Mouse (Mus musculus) intestine, embryonic 14.5 days (tissue): ENCODE data around the gene Clec2e. TPM values are rescaled to one million over a fixed set of nuclear protein-coding genes. Genes with fewer than 3 reads are reported as not detected.
A peak's percentile ranks its signal among the peaks of the same experiment; 100 is the strongest.
"Not testable (repeated sequence)": the region's sequence is repeated elsewhere in the genome, so short reads cannot be mapped to it uniquely, and the experiment has no call there.

Source experiments
- ATAC-seq: fragments of 200-750 bp; cut with Nextera tagmentation; replicated peaks from 2 replicates; pipeline ENCODE4 v1.8.0; 2017; ENCODE audit warnings: low read depth, moderate number of reproducible peaks, moderate TSS enrichment, moderate library complexity; ENCODE audit not compliant: low FRiP score, low TSS enrichment
- DNase-seq: peaks from one replicate; pipeline ENCODE4 v3.0.0-alpha.2; 2018; ENCODE audit warnings: low spot score
- H3K27ac ChIP-seq: fragments of 300-500 bp; sonication (generic); 2 replicates; pipeline ENCODE4 v1.5.1; 2014; ENCODE audit warnings: low read depth, mild to moderate bottlenecking, control low read depth
- H3K27me3 ChIP-seq: fragments of 300-500 bp; sonication (generic); replicated peaks from 2 replicates; pipeline ENCODE4 v1.6.1; 2014; ENCODE audit warnings: low read length, control low read depth; ENCODE audit not compliant: control insufficient read depth, insufficient read depth
- H3K36me3 ChIP-seq: fragments of 300-500 bp; sonication (generic); 2 replicates; pipeline ENCODE4 v1.6.1; 2014; ENCODE audit warnings: low read length, control low read depth; ENCODE audit not compliant: control insufficient read depth, insufficient read depth
- H3K4me1 ChIP-seq: fragments of 300-500 bp; sonication (generic); replicated peaks from 2 replicates; pipeline ENCODE4 v1.6.1; 2014; ENCODE audit warnings: low read length, control low read depth, mixed read lengths; ENCODE audit not compliant: control insufficient read depth, insufficient read depth
- H3K4me2 ChIP-seq: fragments of 300-500 bp; sonication (generic); 2 replicates; pipeline ENCODE4 v1.6.1; 2014; ENCODE audit warnings: low read length
- H3K4me3 ChIP-seq: fragments of 300-500 bp; sonication (generic); 2 replicates; pipeline ENCODE4 v1.5.1; 2014; ENCODE audit warnings: low read depth, low read length, control low read depth, mixed read lengths
- H3K9ac ChIP-seq: fragments of 300-500 bp; sonication (generic); 2 replicates; pipeline ENCODE4 v1.6.1; 2014; ENCODE audit warnings: mild to moderate bottlenecking, low read length
- H3K9me3 ChIP-seq: fragments of 300-500 bp; sonication (generic); 2 replicates; pipeline ENCODE4 v1.6.1; 2016; ENCODE audit warnings: low read length, control low read depth; ENCODE audit not compliant: control insufficient read depth
- WGBS: fragments of 180-500 bp; shearing (Covaris S2); extraction: QIAGEN DNeasy Blood & Tissue Kit; methylation state at CpG from one replicate; pipeline ENCODE4 v1.1.7; 2014; 5-methylcytosine and 5-hydroxymethylcytosine counted together
- polyA plus RNA-seq: library from polyadenylated mRNA; unstranded; fragments of >200 nt; fragmentation: Nextera tagmentation; extraction: Ambion mirVana; gene quantifications from 2 replicates; pipeline ENCODE4 v1.2.1, GENCODE M21; 2014

Clec2e gene
- polyA plus RNA-seq: 0.27 and 0.68 TPM in 2 replicates

DNA sequence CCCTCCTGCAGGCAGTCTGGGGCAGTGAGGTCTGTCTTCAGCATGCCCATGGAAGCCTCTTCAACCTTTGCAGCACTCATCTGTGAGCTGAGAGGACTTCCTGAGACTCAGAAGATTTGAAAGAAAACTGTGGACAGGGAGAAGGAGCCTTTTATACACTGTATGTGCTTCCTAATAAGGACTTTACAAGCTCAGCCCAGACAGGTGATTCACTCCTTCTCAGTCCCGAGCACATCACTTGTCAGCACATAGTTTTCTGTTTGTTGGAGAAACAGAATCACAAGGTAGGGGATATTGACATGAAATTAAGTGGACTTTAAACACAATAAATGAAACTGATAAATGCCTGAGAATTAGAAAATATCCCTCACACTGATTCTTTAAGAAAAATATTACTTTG is at the start of gene Clec2e:
Gene Clec2e, minus strand, starts transcription at position 120 of the 400 bp plus-strand sequence.
- H3K36me3 ChIP-seq, ATAC-seq, H3K27me3 ChIP-seq, H3K4me2 ChIP-seq, H3K4me3 ChIP-seq, H3K9ac ChIP-seq, H3K4me1 ChIP-seq, DNase-seq, H3K9me3 ChIP-seq, H3K27ac ChIP-seq: not testable (repeated sequence)
- 45% methylated on average over 1 of the region's 1 CpGs for WGBS

DNA sequence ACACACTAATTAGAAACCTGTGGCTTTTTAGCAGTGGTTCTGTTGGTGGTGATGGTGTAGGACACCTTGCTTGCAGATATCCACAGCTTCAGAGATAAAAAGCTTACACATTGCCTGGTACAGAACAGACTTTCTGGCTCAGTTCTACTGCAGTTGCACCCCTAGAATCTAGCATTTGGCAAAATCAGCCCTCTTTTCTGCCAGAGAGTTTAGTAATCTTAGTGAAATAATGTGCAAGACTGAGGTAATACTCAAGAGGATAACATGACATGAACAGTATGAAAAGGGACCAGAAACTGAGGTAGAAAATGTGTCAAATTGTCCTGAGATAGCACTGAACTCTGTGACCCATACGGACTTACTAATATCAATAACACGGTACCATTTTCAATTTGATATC is 46.1 kb upstream of the Clec2e start:
- Histone ChIP-seq H3K4me1 (no peaks in the 10 kb centered on the region), H3K4me3 (no peak overlapping the region), H3K27me3 (no peaks in the 10 kb centered on the region), H3K4me2 (no peak overlapping the region), H3K9ac (no peak overlapping the region), H3K9me3 (no peaks in the 10 kb centered on the region), H3K36me3 (no peaks in the 10 kb centered on the region), H3K27ac (no peak overlapping the region)
- DNase-seq: no peak
- WGBS: 93% methylated on average over 2 of the region's 2 CpGs
- ATAC-seq: no peak

- Histone ChIP-seq H3K27ac (no peak overlapping the region), H3K4me1 (no peaks in the 10 kb centered on the region), H3K27me3 (no peaks in the 10 kb centered on the region), H3K4me2 (no peak overlapping the region), H3K4me3 (no peak overlapping the region), H3K9ac (no peak overlapping the region), H3K9me3 (no peaks in the 10 kb centered on the region), H3K36me3 (no peaks in the 10 kb centered on the region)
- ATAC-seq: no peak
- WGBS: 77% methylated on average over 4 of the region's 4 CpGs
- DNase-seq: no peak
Measured at GRCm38 (mm10) chr6:129132604-129133341, 32.1 kb upstream of the Clec2e start.

DNA sequence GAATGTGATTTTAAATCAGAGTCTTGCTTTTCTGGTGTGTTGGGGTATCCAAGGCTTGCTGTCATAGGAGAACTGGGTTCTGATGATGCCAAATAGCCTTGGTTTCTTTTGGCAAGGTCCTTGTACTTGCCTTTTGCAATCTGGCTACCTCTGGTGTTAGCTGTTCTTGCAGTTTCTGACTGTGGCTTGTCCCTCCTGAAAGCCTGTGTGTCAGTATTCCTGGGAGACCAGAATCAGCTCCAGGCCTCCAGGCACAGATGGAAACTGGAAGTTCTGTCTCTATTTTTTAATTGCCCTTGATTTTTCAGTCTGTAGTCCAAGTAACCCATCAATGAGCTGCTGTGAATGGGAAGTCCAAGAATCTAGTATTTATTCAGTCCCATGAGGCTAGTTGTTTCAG is 26.1 kb upstream of the Clec2e start:
- H3K4me1 ChIP-seq: no peaks in the 10 kb centered on the region
- no peaks in the 10 kb centered on the region for H3K9me3 ChIP-seq
- no peak overlapping the region for H3K27ac ChIP-seq
- no peak overlapping the region for H3K4me3 ChIP-seq
- H3K9ac ChIP-seq: no peak overlapping the region
- no peaks in the 10 kb centered on the region for H3K36me3 ChIP-seq
- no peak overlapping the region for H3K4me2 ChIP-seq
- no peaks in the 10 kb centered on the region for H3K27me3 ChIP-seq
- ATAC-seq (no peak), DNase-seq (no peak)

GRCm38 (mm10) chr6:129124531-129124930 is 23.8 kb upstream of the Clec2e start:
- not testable (repeated sequence) for H3K9me3 ChIP-seq, H3K4me3 ChIP-seq, H3K36me3 ChIP-seq, H3K4me1 ChIP-seq, H3K27ac ChIP-seq, H3K27me3 ChIP-seq, H3K4me2 ChIP-seq, H3K9ac ChIP-seq, DNase-seq, ATAC-seq

DNA sequence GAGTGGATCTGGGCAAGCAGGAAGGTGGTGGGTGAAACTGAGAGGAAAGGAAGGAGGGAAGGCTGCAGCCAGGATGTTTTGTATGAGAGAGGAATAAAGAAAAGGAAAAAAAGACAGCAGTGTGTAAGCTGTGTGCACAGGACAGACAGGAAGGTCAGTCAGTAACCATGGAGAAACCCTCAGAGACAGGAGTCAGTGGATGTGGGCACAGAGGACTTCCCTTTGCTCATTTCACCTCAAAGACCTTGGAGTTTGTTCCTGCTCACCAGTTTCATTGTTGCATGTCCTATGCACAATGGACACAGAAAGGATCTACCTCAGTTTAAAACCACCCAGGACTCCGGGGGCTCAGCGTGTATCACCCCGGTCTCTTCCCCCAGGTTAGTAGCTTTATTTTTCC is 15.5 kb upstream of the Clec2e start:
- ATAC-seq: no peak
- Histone ChIP-seq H3K4me1 (no peaks in the 10 kb centered on the region; the same call in 1 of the 2 replicates), H3K36me3 (no peaks in the 10 kb centered on the region), H3K4me2 (no peak overlapping the region), H3K27ac (no peak overlapping the region), H3K9me3 (no peaks in the 10 kb centered on the region), H3K9ac (no peak overlapping the region), H3K27me3 (no peaks in the 10 kb centered on the region), H3K4me3 (no peak overlapping the region)
- WGBS: 96% methylated on average over 3 of the region's 3 CpGs
- no peak for DNase-seq

DNA sequence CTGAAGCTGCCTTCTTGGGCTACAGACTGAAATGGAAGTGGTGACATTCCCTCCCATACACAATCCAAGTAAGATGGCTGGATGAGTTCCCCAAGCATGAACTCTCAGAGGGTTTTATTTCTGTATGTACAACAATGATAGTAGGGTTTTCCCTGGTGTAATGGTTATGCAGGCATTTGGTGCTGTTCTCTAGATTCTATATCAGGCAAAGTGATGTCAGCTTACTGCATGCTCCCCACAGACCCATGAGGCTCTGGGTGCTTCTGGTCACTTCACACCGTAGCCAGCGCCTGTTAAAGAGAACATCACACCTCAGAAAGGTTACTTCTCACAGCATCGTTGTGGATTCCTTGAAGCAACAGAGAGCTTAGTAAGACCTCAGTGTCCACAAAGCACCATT is 13.5 kb upstream of the Clec2e start:
- not testable (repeated sequence) for H3K9ac ChIP-seq, H3K27ac ChIP-seq, H3K36me3 ChIP-seq, H3K4me1 ChIP-seq, DNase-seq, H3K9me3 ChIP-seq, H3K4me2 ChIP-seq, H3K4me3 ChIP-seq, H3K27me3 ChIP-seq
- 85% methylated on average over 3 of the region's 3 CpGs for WGBS
- peak; percentile 8; the same call in 1 of the 2 replicates for ATAC-seq

GRCm38 (mm10) chr6:129113769-129114168 is 13.1 kb upstream of the Clec2e start:
- ATAC-seq (0 out of 2 replicates have a peak, but pooled peaks have one; percentile 27), DNase-seq (no peak)
- no peak overlapping the region for H3K27ac ChIP-seq
- H3K4me1 ChIP-seq: no peaks in the 10 kb centered on the region; the same call in 1 of the 2 replicates
- H3K9me3 ChIP-seq: no peaks in the 10 kb centered on the region
- H3K4me2 ChIP-seq: no peak overlapping the region
- no peaks in the 10 kb centered on the region for H3K27me3 ChIP-seq
- H3K9ac ChIP-seq: no peak overlapping the region
- H3K36me3 ChIP-seq: no peaks in the 10 kb centered on the region
- WGBS: 32% methylated on average over 1 of the region's 1 CpGs
- no peak overlapping the region for H3K4me3 ChIP-seq

GRCm38 (mm10) chr6:129113030-129113673 is 12.4 kb upstream of the Clec2e start:
- 84% methylated on average over 1 of the region's 1 CpGs for WGBS
- Histone ChIP-seq H3K9ac (no peak overlapping the region), H3K9me3 (no peaks in the 10 kb centered on the region), H3K27ac (no peak overlapping the region), H3K4me1 (no peaks in the 10 kb centered on the region; the same call in 1 of the 2 replicates), H3K4me3 (no peak overlapping the region), H3K27me3 (no peaks in the 10 kb centered on the region), H3K36me3 (no peaks in the 10 kb centered on the region), H3K4me2 (no peak overlapping the region)
- ATAC-seq: no peak
- DNase-seq: no peak
